Mouse (Mus musculus) forebrain, embryonic 10.5 days (tissue): ENCODE measurements at regions not wholly inside any gene's neighbourhood (a gene's known extent, or its start where the extent isn't known, plus 50 kb on each side); places are given as distances from the start of the nearest gene placed in this dataset.

Experiments
- DNase-seq: peaks from one replicate; pipeline ENCODE4 v3.0.0-alpha.2; 2017; ENCODE audit warnings: low spot score; ENCODE audit errors: extremely low spot score
- H3K27ac ChIP-seq: fragments of 300-500 bp; sonication (generic); 2 replicates; pipeline ENCODE4 v1.5.1; 2016; ENCODE audit warnings: mild to moderate bottlenecking
- H3K27me3 ChIP-seq: fragments of 300-500 bp; sonication (generic); 2 replicates; pipeline ENCODE4 v1.6.1; 2016; ENCODE audit warnings: mild to moderate bottlenecking; ENCODE audit not compliant: poor library complexity, severe bottlenecking
- H3K36me3 ChIP-seq: fragments of 300-500 bp; sonication (generic); replicated peaks from 2 replicates; pipeline ENCODE4 v1.6.1; 2016; ENCODE audit warnings: mild to moderate bottlenecking, moderate library complexity
- H3K4me1 ChIP-seq: fragments of 300-500 bp; sonication (generic); 2 replicates; pipeline ENCODE4 v1.6.1; 2016
- H3K4me3 ChIP-seq: fragments of 300-500 bp; sonication (generic); 2 replicates; pipeline ENCODE4 v1.5.1; 2016; ENCODE audit warnings: mild to moderate bottlenecking, moderate library complexity
- H3K9me3 ChIP-seq: fragments of 300-500 bp; sonication (generic); 2 replicates; pipeline ENCODE4 v1.6.1; 2016; ENCODE audit warnings: mild to moderate bottlenecking, moderate library complexity
- WGBS: fragments of 180-500 bp; shearing (Covaris S2); methylation state at CpG from one replicate; pipeline ENCODE4 v1.1.7; 2016; 5-methylcytosine and 5-hydroxymethylcytosine counted together

GRCm38 (mm10) chr12:27135997-27136559 is 206.3 kb downstream of the Sox11 start:
- Histone ChIP-seq H3K36me3 (no peaks in the 10 kb centered on the region), H3K4me3 (no peak overlapping the region), H3K27me3 (no peaks in the 10 kb centered on the region; the same call in 1 of the 2 replicates), H3K4me1 (peaks cover 70% of the 10 kb centered on the region), H3K27ac (peak overlapping the region; percentile 32), H3K9me3 (no peaks in the 10 kb centered on the region)
- 65% methylated on average over 10 of the region's 10 CpGs for WGBS
- DNase-seq: no peak

DNA sequence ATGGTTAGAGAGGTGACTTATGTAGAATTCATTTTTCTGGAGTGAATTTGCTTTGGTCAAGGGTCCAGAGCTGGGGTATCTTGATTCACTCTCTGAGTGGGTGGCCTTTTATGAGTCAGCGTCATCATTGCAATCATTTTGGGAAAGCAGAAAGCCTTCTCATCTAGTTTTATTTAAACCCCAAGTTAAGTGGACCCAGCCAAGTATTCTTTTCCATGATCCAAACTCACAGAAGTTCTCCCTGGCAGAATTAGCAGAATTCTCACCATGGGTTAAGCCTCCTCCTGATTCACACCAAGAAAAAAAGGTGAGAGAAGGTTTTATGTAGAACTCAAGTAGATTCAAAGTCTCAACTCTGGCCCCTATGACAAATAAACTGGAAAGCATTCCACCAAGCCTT is 211.8 kb downstream of the Sox11 start:
- no peaks in the 10 kb centered on the region for H3K36me3 ChIP-seq
- H3K27ac ChIP-seq: no peak overlapping the region
- no peaks in the 10 kb centered on the region; the same call in 1 of the 2 replicates for H3K27me3 ChIP-seq
- no peaks in the 10 kb centered on the region for H3K9me3 ChIP-seq
- 96% methylated on average over 1 of the region's 1 CpGs for whole genome bisulfite sequencing
- peaks cover 15% of the 10 kb centered on the region for H3K4me1 ChIP-seq
- no peak overlapping the region for H3K4me3 ChIP-seq
- no peak for DNase-seq

DNA sequence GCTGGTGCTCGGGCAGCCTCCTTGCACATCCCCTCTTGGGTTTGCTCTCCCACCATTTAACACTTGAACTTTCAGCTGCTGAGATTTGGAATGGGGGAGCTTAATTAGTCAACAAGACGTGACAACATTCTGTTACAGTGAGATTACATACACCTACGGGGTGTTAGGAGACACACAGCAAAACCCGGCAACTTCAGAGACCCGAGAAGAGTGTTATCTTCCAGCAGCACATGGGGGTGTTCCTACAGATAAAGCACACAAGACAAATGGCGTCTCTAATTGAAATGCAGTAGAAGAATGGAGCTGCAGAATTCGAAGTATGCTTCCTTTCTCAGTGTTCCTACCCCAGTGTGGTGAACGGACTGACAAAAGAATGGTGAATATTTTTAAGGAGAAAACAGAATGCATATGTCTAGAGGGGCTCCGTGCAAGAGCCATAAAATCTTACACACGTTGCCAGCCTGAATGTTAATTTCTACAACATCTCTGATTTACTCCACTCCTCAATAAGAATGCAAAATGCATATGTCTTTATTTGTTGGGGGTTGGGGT is 215.2 kb downstream of the Sox11 start:
- 81% methylated on average over 10 of the region's 10 CpGs for WGBS

DNA sequence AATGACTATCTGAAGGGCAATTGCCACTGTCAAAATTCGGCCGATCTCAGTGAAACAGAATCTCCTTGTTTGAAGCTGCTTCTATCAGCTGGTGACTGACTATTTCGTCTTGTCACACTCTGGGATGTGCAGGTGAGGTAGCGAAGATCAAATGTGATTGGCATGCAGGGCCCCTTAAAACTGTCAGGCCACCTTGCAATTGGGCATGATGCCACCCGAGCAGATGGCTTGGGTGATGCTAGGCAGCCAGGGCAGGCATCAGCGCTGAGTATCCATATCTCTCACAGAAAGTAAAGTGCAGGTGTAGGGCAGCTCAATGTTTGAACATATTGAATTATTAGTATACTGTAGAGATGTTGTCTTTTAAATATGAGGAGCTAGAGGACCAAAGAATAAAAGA is 223.8 kb downstream of the Sox11 start:
- H3K36me3 ChIP-seq: no peaks in the 10 kb centered on the region
- no peak overlapping the region for H3K4me3 ChIP-seq
- H3K4me1 ChIP-seq: peaks cover 19% of the 10 kb centered on the region
- DNase-seq: no peak
- H3K27ac ChIP-seq: no peak overlapping the region
- H3K9me3 ChIP-seq: no peaks in the 10 kb centered on the region
- H3K27me3 ChIP-seq: no peaks in the 10 kb centered on the region
- WGBS: 90% methylated on average over 6 of the region's 6 CpGs

More for the DNA sequence above, 215.2 kb downstream of the Sox11 start:
- no peaks in the 10 kb centered on the region for H3K4me1 ChIP-seq
- H3K27ac ChIP-seq: no peak overlapping the region
- no peak for DNase-seq
- no peak overlapping the region for H3K4me3 ChIP-seq
- H3K9me3 ChIP-seq: no peaks in the 10 kb centered on the region
- no peaks in the 10 kb centered on the region for H3K36me3 ChIP-seq
- H3K27me3 ChIP-seq: no peaks in the 10 kb centered on the region

DNA sequence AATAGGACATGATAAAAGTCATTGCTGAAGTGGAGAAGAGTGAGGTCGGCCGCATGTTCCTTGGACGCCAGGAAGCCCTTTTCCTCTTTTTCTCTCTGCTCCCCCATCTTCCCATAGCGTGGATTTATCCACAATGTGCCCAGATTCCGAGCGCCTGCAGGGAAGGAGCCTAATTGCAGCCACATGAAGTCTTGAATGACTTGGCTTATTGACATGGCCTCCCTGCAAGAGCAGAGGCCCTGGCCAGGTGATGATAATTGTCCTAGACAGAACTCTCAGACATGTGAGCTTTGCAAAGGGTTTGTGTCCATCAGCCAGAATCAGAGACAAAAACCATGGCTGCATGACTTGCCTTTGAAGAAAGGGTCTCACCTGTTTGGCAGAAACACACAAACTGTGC is 227.0 kb downstream of the Sox11 start:
- Histone ChIP-seq H3K4me3 (no peak overlapping the region), H3K9me3 (no peaks in the 10 kb centered on the region), H3K4me1 (peaks cover 19% of the 10 kb centered on the region), H3K36me3 (no peaks in the 10 kb centered on the region), H3K27me3 (no peaks in the 10 kb centered on the region), H3K27ac (no peak overlapping the region)
- DNase-seq: no peak
- WGBS: 66% methylated on average over 6 of the region's 6 CpGs

- no peaks in the 10 kb centered on the region for H3K27me3 ChIP-seq
- H3K27ac ChIP-seq: no peak overlapping the region
- no peaks in the 10 kb centered on the region for H3K9me3 ChIP-seq
- 81% methylated on average over 9 of the region's 9 CpGs for WGBS
- no peak for DNase-seq
- H3K4me1 ChIP-seq: no peaks in the 10 kb centered on the region; the same call in 1 of the 2 replicates
- no peak overlapping the region for H3K4me3 ChIP-seq
- no peaks in the 10 kb centered on the region for H3K36me3 ChIP-seq
Observed at GRCm38 (mm10) chr12:27104925-27105571, 237.3 kb downstream of the Sox11 start.

DNA sequence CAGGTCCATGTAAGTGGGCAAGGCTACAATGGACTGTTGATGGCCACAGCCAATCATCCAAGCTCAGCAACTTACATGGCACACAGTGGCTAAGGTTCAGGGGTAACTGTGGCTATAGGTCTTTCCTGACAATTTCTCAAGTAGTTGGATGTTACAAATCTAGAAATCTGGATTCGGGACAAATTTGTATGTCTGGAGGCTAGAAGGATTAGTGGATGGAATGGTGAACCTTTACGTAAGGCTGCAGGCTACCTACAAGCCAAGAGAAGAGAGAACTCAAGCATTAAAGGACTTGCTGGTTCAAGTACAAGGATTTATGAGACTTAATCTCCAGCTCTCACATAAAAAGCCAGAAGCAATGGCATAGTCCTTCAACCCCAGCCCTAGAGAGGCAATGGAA is 239.4 kb downstream of the Sox11 start:
- no peak overlapping the region for H3K27ac ChIP-seq
- H3K4me3 ChIP-seq: no peak overlapping the region
- peaks cover 6% of the 10 kb centered on the region for H3K4me1 ChIP-seq
- WGBS: 94% methylated on average over 2 of the region's 2 CpGs
- H3K36me3 ChIP-seq: no peaks in the 10 kb centered on the region
- no peaks in the 10 kb centered on the region for H3K9me3 ChIP-seq
- no peak for DNase-seq
- no peaks in the 10 kb centered on the region for H3K27me3 ChIP-seq

DNA sequence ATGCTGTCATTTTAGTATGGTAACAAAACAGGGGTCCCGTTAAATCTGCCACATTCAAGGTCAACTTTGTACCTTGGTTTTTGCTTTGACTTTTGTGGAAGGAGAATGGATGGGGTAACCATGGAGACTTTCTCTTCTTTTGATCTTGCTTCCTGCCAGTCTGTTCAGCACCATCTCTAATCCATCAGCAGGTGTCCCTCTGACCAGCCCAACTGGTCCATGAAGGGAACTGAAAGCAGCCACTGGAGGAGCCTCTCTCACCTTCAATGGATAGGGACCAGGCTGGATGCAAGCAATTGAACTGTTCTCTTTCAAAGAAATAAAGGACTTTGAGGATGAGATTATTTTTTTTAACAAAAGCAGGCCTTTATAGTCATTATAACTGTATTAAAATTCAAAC is 253.2 kb downstream of the Sox11 start:
- Histone ChIP-seq H3K27ac (no peak overlapping the region), H3K36me3 (0 out of 2 replicates have a peak, but pooled peaks cover 4% of the 10 kb centered on the region), H3K9me3 (peaks cover 9% of the 10 kb centered on the region; the same call in 1 of the 2 replicates), H3K27me3 (no peaks in the 10 kb centered on the region), H3K4me3 (no peak overlapping the region), H3K4me1 (peaks cover 26% of the 10 kb centered on the region)
- WGBS: 53% methylated on average over 1 of the region's 1 CpGs
- DNase-seq: no peak

DNA sequence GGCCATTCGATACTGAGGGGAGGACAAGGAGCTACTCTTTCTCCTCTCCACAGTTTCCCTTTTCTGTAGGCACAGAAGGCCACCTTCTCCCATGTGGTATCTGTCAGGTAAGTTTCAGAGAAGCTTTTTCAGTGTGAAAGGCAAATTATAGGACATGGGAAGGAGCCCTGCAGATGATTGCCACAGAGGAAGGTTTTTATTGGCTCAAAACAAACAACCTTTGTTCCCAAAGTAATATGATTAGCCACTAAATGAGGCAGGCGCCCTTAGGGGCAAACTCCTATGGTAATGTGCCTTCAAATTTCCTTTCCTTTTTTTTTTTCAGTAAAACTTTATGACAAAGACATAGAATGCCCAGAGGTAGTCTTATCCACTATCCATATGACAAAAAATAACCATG is 256.5 kb downstream of the Sox11 start:
- H3K27ac ChIP-seq: peak overlapping the region; percentile 44; the same call in 1 of the 2 replicates
- H3K9me3 ChIP-seq: no peaks in the 10 kb centered on the region
- no peak overlapping the region for H3K4me3 ChIP-seq
- 78% methylated on average over 2 of the region's 2 CpGs for WGBS
- no peaks in the 10 kb centered on the region for H3K27me3 ChIP-seq
- no peaks in the 10 kb centered on the region for H3K36me3 ChIP-seq
- no peak for DNase-seq
- peaks cover 59% of the 10 kb centered on the region for H3K4me1 ChIP-seq

DNA sequence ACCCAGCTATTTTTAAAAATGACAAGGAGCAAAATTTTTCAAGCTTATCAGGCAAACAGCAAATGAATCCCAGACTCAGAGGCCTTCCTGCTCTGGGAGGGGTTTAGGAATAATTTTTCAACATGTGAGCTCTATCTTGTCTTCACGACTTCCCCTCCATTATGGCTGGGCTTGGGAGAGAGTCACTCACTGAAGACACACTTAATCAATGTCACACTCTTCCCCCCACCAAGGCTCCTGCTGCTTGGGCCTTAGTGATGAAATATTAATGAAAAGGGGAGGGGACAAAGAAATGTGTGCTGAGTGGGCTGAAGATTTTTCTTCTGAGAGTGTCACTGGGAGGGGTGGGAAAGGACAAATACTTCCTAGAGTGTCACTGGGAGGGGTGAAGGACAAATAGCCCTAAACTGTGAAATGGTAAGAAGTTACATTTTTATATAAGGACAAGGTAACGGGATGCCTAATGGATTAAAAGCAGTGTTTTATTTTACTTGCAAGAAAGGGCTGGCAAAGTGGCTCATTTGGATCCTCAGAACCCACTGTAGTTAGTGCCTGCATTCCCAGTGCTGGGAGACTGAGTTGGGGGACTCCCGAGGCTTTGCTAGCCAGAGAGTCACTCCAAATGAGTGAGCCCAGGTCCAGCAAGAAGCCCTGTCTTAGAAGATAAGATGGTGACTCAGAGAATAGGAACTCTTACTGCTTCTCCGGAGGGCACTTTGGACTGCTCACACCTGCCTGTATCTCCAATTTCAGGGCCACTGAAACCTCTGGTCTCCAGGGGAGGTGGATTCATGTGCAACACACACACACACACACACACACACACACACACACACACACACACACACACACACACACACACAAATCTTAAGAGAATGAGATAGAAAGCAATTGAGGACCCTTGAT is 258.5 kb downstream of the Sox11 start:
- Histone ChIP-seq H3K27ac (peak overlapping the region; percentile 93), H3K4me3 (peak overlapping the region; percentile 14; the same call in 1 of the 2 replicates), H3K27me3 (peaks cover 9% of the 10 kb centered on the region; the same call in 1 of the 2 replicates), H3K4me1 (peaks cover 64% of the 10 kb centered on the region), H3K36me3 (no peaks in the 10 kb centered on the region), H3K9me3 (no peaks in the 10 kb centered on the region)
- 35% methylated on average over 4 of the region's 4 CpGs for WGBS
- DNase-seq: no peak

- 1% methylated on average over 8 of the region's 8 CpGs for WGBS
- Histone ChIP-seq H3K27me3 (peaks cover 9% of the 10 kb centered on the region; the same call in 1 of the 2 replicates), H3K36me3 (no peaks in the 10 kb centered on the region), H3K9me3 (no peaks in the 10 kb centered on the region), H3K4me1 (peaks cover 61% of the 10 kb centered on the region), H3K4me3 (peak overlapping the region; percentile 45), H3K27ac (peak overlapping the region; percentile 93)
- peak; percentile 73 for DNase-seq
Observed at GRCm38 (mm10) chr12:27083089-27083488, 259.3 kb downstream of the Sox11 start.

DNA sequence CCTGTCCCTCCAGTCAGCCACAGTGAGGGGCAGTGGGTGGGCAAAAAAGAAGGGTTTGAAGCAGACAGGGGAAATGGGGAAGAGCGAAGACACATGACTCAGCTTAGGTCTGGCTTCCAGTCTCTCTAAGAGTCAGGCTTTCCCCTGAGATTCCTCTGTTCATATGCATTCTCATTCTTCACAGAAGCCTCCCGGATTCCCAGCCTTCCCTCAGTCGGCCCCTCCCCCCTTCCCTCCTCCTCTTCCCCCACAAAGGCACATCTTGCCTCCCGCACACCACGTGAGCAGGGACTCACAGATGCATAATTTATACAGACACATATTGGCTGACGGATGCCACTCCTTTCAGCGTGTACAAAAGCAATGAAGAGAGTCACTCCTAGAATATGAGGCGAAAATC is 259.8 kb downstream of the Sox11 start:
- peak overlapping the region; percentile 45 for H3K4me3 ChIP-seq
- peak overlapping the region; percentile 93 for H3K27ac ChIP-seq
- H3K27me3 ChIP-seq: peaks cover 9% of the 10 kb centered on the region; the same call in 1 of the 2 replicates
- DNase-seq: peak; percentile 87
- under 1% methylated on average over 8 of the region's 8 CpGs for WGBS
- H3K36me3 ChIP-seq: no peaks in the 10 kb centered on the region
- no peaks in the 10 kb centered on the region for H3K9me3 ChIP-seq
- H3K4me1 ChIP-seq: peaks cover 61% of the 10 kb centered on the region
